Mouse (Mus musculus) limb, embryonic 12.5 days (tissue): ENCODE results near the gene Cry1. TPM values are rescaled to one million over a fixed set of nuclear protein-coding genes. Genes with fewer than 3 reads are reported as not detected.
A peak's percentile ranks its signal among the peaks of the same experiment; 100 is the strongest.

ENCODE experiments used
- ATAC-seq: fragments of 200-750 bp; cut with Nextera tagmentation; 2 replicates; pipeline ENCODE4 v1.8.0; 2017; ENCODE audit warnings: low read depth, moderate TSS enrichment; ENCODE audit not compliant: insufficient number of reproducible peaks, insufficient read depth, low FRiP score, low TSS enrichment
- H3K27ac ChIP-seq: fragments of 300-500 bp; sonication (generic); 2 replicates; pipeline ENCODE4 v1.5.1; 2016; ENCODE audit warnings: mild to moderate bottlenecking, moderate library complexity
- H3K27me3 ChIP-seq: fragments of 300-500 bp; sonication (generic); 2 replicates; pipeline ENCODE4 v1.6.1; 2016; ENCODE audit warnings: mild to moderate bottlenecking, moderate library complexity
- H3K36me3 ChIP-seq: fragments of 300-500 bp; sonication (generic); 2 replicates; pipeline ENCODE4 v1.6.1; 2016; ENCODE audit warnings: mild to moderate bottlenecking, moderate library complexity
- H3K4me1 ChIP-seq: fragments of 300-500 bp; sonication (generic); replicated peaks from 2 replicates; pipeline ENCODE4 v1.6.1; 2016
- H3K4me2 ChIP-seq: fragments of 300-500 bp; sonication (generic); 2 replicates; pipeline ENCODE4 v1.6.1; 2016; ENCODE audit warnings: mild to moderate bottlenecking, moderate library complexity
- H3K4me3 ChIP-seq: fragments of 300-500 bp; sonication (generic); replicated peaks from 2 replicates; pipeline ENCODE4 v1.5.1; 2016; ENCODE audit warnings: mild to moderate bottlenecking
- H3K9ac ChIP-seq: fragments of 300-500 bp; sonication (generic); replicated peaks from 2 replicates; pipeline ENCODE4 v1.6.1; 2016; ENCODE audit warnings: mild to moderate bottlenecking, moderate library complexity
- H3K9me3 ChIP-seq: fragments of 300-500 bp; sonication (generic); 2 replicates; pipeline ENCODE4 v1.6.1; 2016; ENCODE audit warnings: mild to moderate bottlenecking, moderate library complexity
- WGBS: fragments of 180-500 bp; shearing (Covaris S2); methylation state at CpG from one replicate; pipeline ENCODE4 v1.1.7; 2016; 5-methylcytosine and 5-hydroxymethylcytosine counted together
- polyA plus RNA-seq: library from polyadenylated mRNA; unstranded; fragments of >200 nt; fragmentation: Nextera tagmentation; extraction: Ambion mirVana; gene quantifications from 2 replicates; pipeline ENCODE4 v1.2.1, GENCODE M21; 2016

The Cry1 gene
- polyA plus RNA-seq, 1 experiment from 2014 or later: 44.8 TPM

DNA sequence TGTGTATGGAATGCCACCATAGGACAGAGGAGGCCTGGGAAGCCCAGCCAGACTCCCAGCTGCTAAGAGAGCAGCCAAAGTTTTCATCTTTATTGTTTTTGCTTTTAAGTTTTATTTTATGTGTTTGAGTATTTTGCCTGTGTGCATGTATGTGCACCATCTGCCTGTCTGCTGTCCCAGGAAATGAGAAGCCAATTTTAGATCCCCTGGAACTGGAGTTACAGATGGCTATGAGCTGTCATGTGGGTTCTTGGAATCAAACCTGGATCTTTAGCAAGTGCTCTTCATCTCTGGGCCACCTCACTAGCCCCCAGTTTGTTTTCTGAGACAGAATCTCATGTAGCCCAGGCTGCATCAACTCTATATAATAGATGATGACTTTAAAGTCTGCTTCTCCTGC lies 5.8 kb upstream of the Cry1 start:
- Histone ChIP-seq H3K4me3 (no peak overlapping the region), H3K36me3 (no peaks in the 10 kb centered on the region), H3K4me1 (no peaks in the 10 kb centered on the region; the same call in 1 of the 2 replicates), H3K4me2 (no peak overlapping the region), H3K9ac (no peak overlapping the region), H3K27ac (no peak overlapping the region), H3K9me3 (no peaks in the 10 kb centered on the region), H3K27me3 (no peaks in the 10 kb centered on the region; the same call in 1 of the 2 replicates)
- ATAC-seq: no peak

DNA sequence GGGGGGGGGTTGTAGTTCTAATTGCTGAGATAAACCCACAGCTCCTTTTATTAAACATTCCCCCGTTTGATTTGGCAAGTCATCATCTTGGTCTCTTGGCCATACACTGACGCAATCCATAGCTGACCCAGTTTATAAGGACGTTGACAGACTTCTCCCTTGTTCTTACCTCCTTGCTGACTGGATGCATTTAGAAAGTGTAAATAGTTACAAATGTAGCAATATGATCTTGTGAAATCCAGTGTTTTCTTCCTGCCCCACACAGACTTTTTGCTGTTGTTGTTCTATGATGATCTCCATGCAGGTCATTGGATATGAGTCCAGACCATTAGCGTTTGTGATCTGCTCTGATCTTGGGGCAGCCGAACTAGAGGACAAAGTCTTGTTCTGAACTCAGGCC lies 5.1 kb upstream of the Cry1 start:
- no peaks in the 10 kb centered on the region; the same call in 1 of the 2 replicates for H3K27me3 ChIP-seq
- ATAC-seq: no peak
- H3K4me1 ChIP-seq: no peaks in the 10 kb centered on the region; the same call in 1 of the 2 replicates
- no peak overlapping the region for H3K9ac ChIP-seq
- 84% methylated on average over 5 of the region's 5 CpGs for WGBS
- H3K4me2 ChIP-seq: no peak overlapping the region
- H3K4me3 ChIP-seq: no peak overlapping the region
- no peaks in the 10 kb centered on the region for H3K9me3 ChIP-seq
- no peak overlapping the region for H3K27ac ChIP-seq
- H3K36me3 ChIP-seq: no peaks in the 10 kb centered on the region

DNA sequence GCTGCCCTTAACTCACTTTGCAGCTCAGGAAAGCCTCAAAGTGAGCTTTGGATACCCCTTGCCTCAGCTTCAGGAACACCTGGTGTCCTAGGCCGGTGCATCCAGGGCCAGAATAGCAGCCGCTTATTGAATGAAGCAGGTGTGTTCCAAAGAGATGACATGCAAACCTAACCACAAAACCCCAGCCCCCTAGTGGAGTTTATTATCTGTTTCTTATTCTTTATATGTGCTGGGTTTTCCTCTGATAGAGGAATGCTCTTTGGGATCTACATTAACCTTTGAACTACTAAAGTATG lies 1.6 kb upstream of the Cry1 start:
- H3K36me3 ChIP-seq: peaks cover 4% of the 10 kb centered on the region; the same call in 1 of the 2 replicates
- 91% methylated on average over 2 of the region's 2 CpGs for WGBS
- H3K27me3 ChIP-seq: no peaks in the 10 kb centered on the region; the same call in 1 of the 2 replicates
- H3K9ac ChIP-seq: no peak overlapping the region
- no peaks in the 10 kb centered on the region for H3K9me3 ChIP-seq
- no peak for ATAC-seq
- peaks cover 8% of the 10 kb centered on the region for H3K4me1 ChIP-seq
- H3K4me3 ChIP-seq: no peak overlapping the region
- H3K4me2 ChIP-seq: no peak overlapping the region
- H3K27ac ChIP-seq: no peak overlapping the region

DNA sequence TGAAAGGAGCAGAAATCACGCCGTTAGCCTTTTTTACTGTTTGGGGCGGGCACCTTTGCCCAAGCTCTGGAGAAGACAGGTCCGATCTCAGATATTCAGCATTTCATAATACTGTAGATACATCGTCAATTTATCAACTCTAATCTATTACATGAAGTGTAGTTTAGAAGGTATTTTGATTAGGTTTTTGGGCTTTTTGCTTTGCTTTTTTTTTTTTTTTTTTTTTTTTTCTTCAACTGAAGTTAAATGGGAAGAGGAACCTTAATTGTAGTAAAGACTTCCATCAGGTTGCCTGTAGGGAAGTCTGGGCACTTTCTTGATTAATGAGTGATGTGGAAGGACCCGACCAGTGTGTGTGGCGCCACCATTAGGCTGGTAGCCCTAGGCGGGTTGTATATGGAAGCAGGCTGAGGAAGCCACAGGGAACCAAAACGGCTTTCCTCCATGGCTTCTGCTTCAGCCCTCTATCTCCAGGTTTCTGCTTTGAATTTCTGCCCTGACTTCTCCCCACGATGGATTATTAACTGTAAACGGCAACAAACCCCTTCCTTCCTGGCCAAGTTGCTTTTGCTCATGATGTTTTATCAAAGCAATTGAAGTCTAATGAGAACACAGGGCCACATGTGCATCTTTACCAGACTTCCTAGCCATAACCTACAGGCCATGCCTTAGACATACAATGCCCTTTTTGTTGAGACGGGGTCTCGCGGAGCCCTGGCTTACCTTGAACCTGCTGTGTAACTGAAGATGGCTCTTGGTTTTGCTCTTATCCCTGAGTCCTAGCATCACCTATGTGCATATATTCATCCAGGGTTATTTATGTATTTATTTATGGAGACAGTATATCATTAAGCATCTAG lies 1.0 kb upstream of the Cry1 start:
- Histone ChIP-seq H3K9me3 (no peaks in the 10 kb centered on the region), H3K27ac (peak overlapping the region; percentile 89), H3K9ac (peak overlapping the region; percentile 83), H3K4me1 (peaks cover 8% of the 10 kb centered on the region), H3K4me3 (peak overlapping the region; percentile 83), H3K36me3 (peaks cover 4% of the 10 kb centered on the region; the same call in 1 of the 2 replicates), H3K27me3 (no peaks in the 10 kb centered on the region; the same call in 1 of the 2 replicates), H3K4me2 (peak overlapping the region; percentile 96)
- no peak for ATAC-seq
- 27% methylated on average over 14 of the region's 14 CpGs for WGBS

DNA sequence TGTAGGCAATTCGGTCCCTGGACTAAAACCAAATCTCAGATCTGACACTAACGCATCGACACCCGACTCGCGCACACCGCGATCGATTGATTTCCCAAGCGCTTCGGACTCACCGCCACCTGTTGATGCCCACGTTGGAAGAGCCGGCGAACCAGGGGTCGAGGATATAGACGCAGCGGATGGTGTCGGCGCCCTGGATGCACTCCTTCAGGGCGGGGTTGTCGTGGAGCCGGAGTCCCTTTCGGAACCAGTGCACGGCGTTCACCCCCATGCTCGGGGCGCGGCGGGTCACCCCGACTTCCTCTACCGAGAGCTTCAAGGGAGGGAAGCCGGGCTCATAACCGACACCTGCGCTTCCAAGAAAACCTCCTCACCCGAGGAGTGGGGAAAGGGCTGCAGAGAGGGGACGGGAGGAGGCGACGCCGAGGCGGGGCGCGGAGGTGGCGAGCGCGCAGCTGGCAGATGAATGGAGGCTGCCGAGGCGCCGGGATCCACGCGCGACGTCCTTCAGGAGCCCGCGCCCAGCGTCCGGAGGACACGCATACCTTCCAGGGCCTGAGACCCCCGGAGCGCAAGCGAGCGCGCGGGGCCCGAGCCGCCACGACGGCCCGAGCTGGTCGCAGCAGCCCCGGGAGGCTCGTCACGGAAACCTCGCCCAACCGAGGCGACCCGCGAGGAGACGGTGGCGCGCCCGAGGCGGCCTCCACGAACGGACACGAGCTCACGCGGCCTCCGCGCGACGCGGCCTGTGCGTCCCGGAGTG lies 482 bp downstream of the Cry1 start:
- Histone ChIP-seq H3K4me2 (peak overlapping the region; percentile 96), H3K27ac (peak overlapping the region; percentile 89), H3K27me3 (no peaks in the 10 kb centered on the region; the same call in 1 of the 2 replicates), H3K9me3 (no peaks in the 10 kb centered on the region), H3K4me3 (peak overlapping the region; percentile 83), H3K9ac (peak overlapping the region; percentile 83), H3K4me1 (peaks cover 8% of the 10 kb centered on the region), H3K36me3 (peaks cover 4% of the 10 kb centered on the region; the same call in 1 of the 2 replicates)
- under 1% methylated on average over 91 of the region's 95 CpGs for whole genome bisulfite sequencing
- peak; percentile 38 for ATAC-seq

DNA sequence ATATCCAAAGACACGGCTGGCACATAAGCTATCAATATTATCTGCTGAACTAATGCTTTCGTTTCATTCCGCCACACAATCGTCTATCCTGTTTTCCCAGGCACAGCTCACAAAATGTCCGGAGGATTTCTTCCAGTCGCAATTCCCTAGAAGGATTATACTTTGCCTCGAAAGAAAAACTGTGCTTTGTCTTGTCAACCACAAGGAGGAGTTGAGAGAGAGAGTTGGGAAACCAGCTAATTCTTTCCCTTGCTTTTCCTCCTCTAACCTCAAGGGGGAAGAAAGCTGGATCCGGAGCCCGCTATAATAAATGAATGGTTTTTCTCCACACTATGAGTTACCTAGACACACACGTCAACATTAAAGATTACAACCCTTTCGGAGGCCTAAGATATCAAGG lies 1.2 kb downstream of the Cry1 start:
- H3K4me3 ChIP-seq: peak overlapping the region; percentile 83
- H3K9ac ChIP-seq: peak overlapping the region; percentile 83
- no peak overlapping the region for H3K27ac ChIP-seq
- no peaks in the 10 kb centered on the region for H3K9me3 ChIP-seq
- H3K27me3 ChIP-seq: no peaks in the 10 kb centered on the region; the same call in 1 of the 2 replicates
- H3K36me3 ChIP-seq: peaks cover 4% of the 10 kb centered on the region; the same call in 1 of the 2 replicates
- ATAC-seq: no peak
- 2% methylated on average over 11 of the region's 11 CpGs for WGBS
- H3K4me1 ChIP-seq: peaks cover 8% of the 10 kb centered on the region
- peak overlapping the region; percentile 96 for H3K4me2 ChIP-seq

DNA sequence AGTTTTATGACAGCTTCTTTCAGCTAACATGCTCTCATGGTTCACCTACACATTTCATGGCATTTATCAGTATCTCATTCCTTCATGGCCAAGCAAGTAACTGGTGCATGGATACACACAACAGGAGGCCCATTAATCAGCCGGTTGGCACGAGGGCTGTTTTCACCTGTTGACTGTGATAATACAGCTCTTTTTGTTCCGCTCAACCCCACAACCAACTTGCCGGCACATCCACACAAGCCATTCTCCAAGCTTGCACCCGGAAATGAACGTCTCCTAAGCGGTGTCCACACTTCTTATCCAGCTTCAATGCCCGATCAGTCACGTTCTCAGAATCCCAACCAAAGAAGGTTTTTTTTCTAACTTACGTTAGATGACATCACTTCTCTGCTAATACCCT lies 2.1 kb downstream of the Cry1 start:
- ATAC-seq: no peak
- Histone ChIP-seq H3K9ac (no peak overlapping the region), H3K27me3 (no peaks in the 10 kb centered on the region; the same call in 1 of the 2 replicates), H3K27ac (no peak overlapping the region), H3K36me3 (peaks cover 4% of the 10 kb centered on the region; the same call in 1 of the 2 replicates), H3K9me3 (no peaks in the 10 kb centered on the region), H3K4me3 (0 out of 2 replicates have a peak overlapping the region, but pooled peaks have one; percentile 83), H3K4me2 (peak overlapping the region; percentile 96), H3K4me1 (peaks cover 8% of the 10 kb centered on the region)
- 87% methylated on average over 10 of the region's 10 CpGs for WGBS

DNA sequence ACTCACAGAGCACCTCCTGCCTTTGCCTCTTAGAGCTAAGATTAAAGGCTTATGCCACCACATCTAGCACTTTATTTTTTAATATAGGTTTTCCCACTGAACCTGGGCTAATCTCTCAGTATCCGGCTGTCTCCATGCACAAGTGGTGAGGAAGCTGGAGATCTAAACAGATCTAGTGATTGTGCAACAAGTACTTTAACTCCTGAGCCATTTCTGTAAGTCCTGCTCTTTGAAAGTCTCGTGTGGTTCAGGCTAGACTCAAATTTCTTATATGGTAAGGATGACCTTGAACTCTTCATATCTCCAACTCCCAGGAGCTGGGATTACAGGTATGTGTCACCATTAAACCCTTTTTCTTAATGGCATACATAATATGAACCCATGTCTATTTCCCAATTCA lies 8.2 kb downstream of the Cry1 start:
- no peaks in the 10 kb centered on the region; the same call in 1 of the 2 replicates for H3K36me3 ChIP-seq
- 70% methylated on average over 2 of the region's 2 CpGs for WGBS
- ATAC-seq: no peak

DNA sequence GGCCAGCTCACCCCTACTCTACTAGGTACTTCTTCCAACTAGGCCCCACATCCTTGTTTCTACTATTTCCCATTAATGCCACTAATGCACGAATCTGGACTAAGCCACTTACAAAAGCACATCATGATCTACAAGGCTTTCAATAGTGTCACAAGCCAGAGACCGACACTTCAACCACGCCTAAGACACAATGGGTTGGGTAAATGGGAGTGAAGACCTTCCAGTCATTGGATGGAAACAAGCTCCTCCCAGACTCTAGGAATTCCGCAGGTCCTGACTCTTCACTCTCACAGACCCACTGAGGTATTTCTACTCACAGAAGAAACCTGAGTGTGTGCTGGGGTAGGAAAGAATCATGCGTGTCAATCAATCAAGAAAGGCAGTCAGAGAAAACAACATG lies 19.6 kb downstream of the Cry1 start:
- Histone ChIP-seq H3K9me3 (no peaks in the 10 kb centered on the region), H3K4me1 (no peaks in the 10 kb centered on the region), H3K9ac (no peak overlapping the region), H3K4me3 (no peak overlapping the region), H3K4me2 (no peak overlapping the region), H3K36me3 (no peaks in the 10 kb centered on the region), H3K27me3 (no peaks in the 10 kb centered on the region), H3K27ac (no peak overlapping the region)
- WGBS: 91% methylated on average over 5 of the region's 5 CpGs
- ATAC-seq: no peak

More for the DNA sequence above, 8.2 kb downstream of the Cry1 start:
- Histone ChIP-seq H3K27me3 (no peaks in the 10 kb centered on the region), H3K27ac (no peak overlapping the region), H3K9ac (no peak overlapping the region), H3K4me1 (no peaks in the 10 kb centered on the region; the same call in 1 of the 2 replicates), H3K4me3 (no peak overlapping the region), H3K9me3 (no peaks in the 10 kb centered on the region), H3K4me2 (no peak overlapping the region)

DNA sequence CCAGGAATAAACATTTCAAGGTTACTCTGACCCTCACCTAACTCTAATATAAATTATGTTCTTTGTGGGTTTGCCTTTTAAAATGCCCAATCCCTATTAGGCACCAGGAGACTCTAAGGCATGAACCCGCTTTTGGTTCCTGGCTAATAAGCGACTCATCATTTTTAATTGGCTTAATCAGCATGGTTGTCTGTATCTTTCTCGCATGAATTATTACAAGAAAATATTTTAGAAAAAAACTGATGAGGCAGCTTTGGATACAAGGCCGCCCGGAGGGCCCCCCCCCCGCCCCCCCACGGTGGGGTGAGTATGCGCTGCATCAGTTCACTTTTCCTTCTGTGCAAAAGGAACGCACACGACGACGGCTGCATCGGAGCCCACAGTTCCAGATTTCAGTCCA lies 20.1 kb downstream of the Cry1 start:
- ATAC-seq: no peak
- H3K9ac ChIP-seq: no peak overlapping the region
- no peaks in the 10 kb centered on the region for H3K4me1 ChIP-seq
- H3K9me3 ChIP-seq: no peaks in the 10 kb centered on the region
- no peaks in the 10 kb centered on the region for H3K27me3 ChIP-seq
- no peaks in the 10 kb centered on the region for H3K36me3 ChIP-seq
- H3K27ac ChIP-seq: no peak overlapping the region
- 94% methylated on average over 13 of the region's 13 CpGs for WGBS
- no peak overlapping the region for H3K4me2 ChIP-seq
- H3K4me3 ChIP-seq: no peak overlapping the region

DNA sequence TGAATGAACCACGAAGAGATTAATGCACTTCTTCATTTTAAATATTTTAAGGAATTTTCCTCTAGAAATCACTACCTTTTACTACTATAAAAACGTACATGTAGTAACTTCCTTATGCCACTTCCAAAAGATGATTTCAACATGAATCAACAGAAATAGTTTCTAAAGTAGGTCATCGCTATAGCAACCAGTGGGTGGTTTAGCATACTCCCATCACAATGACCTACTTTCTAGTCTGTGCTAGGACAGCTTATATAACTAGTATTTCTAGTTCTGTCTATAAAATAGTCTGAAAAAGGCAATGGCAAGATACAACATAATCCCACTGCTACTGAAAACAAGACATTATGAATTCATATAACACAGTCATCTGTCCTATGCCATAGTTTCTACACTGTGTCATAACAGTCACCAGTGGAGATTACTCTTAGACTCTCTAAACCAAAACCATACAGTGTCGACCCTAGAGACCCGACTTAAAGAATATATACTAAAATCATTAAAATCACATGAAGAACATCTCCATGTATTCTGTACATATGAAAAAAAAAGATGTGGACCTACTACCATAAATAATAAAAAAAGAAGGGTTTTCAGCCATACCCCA lies 23.0 kb downstream of the Cry1 start:
- H3K4me2 ChIP-seq: no peak overlapping the region
- H3K27me3 ChIP-seq: no peaks in the 10 kb centered on the region
- ATAC-seq: no peak
- no peak overlapping the region for H3K4me3 ChIP-seq
- H3K9me3 ChIP-seq: no peaks in the 10 kb centered on the region
- H3K4me1 ChIP-seq: no peaks in the 10 kb centered on the region
- H3K27ac ChIP-seq: no peak overlapping the region
- H3K9ac ChIP-seq: no peak overlapping the region
- no peaks in the 10 kb centered on the region for H3K36me3 ChIP-seq
- WGBS: 87% methylated on average over 5 of the region's 5 CpGs
